Mouse (Mus musculus): ENCODE results near the gene Olfr251. TPM values are rescaled to one million over a fixed set of nuclear protein-coding genes. Genes with fewer than 3 reads are reported as not detected.

Olfr251 gene
- polyA plus RNA-seq, 1 experiment, result not detected

DNA sequence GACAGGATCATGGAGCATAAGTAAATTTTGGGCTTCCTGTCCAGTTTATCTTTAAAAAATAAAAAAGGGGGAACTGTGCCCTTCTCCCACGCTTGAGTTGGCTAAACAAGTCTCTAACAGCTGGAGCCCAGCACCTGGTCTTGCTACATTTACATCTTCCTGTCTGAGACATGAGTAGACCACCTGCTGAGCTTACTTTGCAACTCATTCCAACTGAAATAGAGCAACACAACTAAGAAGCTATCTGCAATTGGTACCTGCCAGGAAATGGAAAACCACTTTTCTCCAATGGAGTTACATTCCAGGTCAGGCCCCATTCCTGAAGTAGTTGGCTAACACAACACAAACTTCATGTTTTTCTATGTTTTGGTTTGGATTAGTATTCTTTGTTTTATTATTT lies 50.1 kb downstream of the Olfr251 start:
- H3K27ac ChIP-seq (ENCODE audit: insufficient read depth, low read depth, low read length), result no peak overlapping the region
- no peaks in the 10 kb centered on the region for H3K4me1 ChIP-seq (ENCODE audit: control insufficient read depth, insufficient read depth, insufficient read length, low read length)
- H3K4me3 ChIP-seq (ENCODE audit: low read depth, low read length), result no peak overlapping the region
- H3K36me3 ChIP-seq (ENCODE audit: control insufficient read depth, insufficient read depth, low read length), result no peaks in the 10 kb centered on the region
- WGBS, result 41% methylated on average over 1 of the region's 1 CpGs
- H3K27me3 ChIP-seq (ENCODE audit: control insufficient read depth, insufficient read depth, low read length), result no peaks in the 10 kb centered on the region
- TF ChIP-seq POLR2A (IDR thresholded peaks at IDR 0.05; ENCODE audit: low read depth, low read length), result no peak
- TF ChIP-seq CTCF (IDR thresholded peaks at IDR 0.05; ENCODE audit: extremely low read depth, insufficient read length, insufficient replicate concordance, low read depth, low read length), result no peak

DNA sequence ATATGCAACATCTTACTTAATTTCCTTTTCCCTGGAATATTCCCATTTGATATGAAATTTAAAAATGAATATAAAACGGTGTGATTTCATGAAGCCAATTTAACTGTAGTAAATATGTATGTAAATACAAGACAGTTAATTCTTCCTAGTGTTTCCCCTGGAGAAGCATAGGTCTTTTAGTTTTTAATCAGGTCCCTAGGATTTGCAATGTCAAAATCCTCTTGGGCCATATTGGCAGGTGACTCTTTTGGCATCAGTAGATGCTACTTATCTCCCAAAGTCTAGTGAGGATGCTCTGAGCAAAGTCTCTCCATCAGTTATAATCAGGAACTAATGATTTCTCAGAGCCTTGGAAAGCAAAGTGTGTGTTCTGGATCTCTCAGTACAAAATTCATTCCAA lies 52.3 kb downstream of the Olfr251 start, which contains the start of gene Olfr901:
TSS of gene Olfr901 (plus strand) at position 301 of the 400 bp plus-strand sequence.
- H3K36me3 ChIP-seq (ENCODE audit: control insufficient read depth, insufficient read depth, low read length), result no peaks in the 10 kb centered on the region
- H3K4me3 ChIP-seq (ENCODE audit: low read depth, low read length), result no peak within 1 kb of the TSS
- 85% methylated on average over 1 of the region's 1 CpGs for WGBS
- TF ChIP-seq CTCF (IDR thresholded peaks at IDR 0.05; ENCODE audit: extremely low read depth, insufficient read length, insufficient replicate concordance, low read depth, low read length), result no peak
- TF ChIP-seq POLR2A (IDR thresholded peaks at IDR 0.05; ENCODE audit: low read depth, low read length), result no peak
- no peaks in the 10 kb centered on the region for H3K27me3 ChIP-seq (ENCODE audit: control insufficient read depth, insufficient read depth, low read length)
- no peak within 1 kb of the TSS for H3K27ac ChIP-seq (ENCODE audit: insufficient read depth, low read depth, low read length)
- no peaks in the 10 kb centered on the region for H3K4me1 ChIP-seq (ENCODE audit: control insufficient read depth, insufficient read depth, insufficient read length, low read length)

Other genes with a start within 250 kb of the Olfr251 start
- not detected in 2 replicates for gene Olfr890, start 234.6 kb upstream of the Olfr251 start, polyA plus RNA-seq (2012; rRNA removed)
- not detected in 2 replicates for gene Olfr891, start 196.3 kb upstream of the Olfr251 start, polyA plus RNA-seq (2012; rRNA removed)
- gene Olfr893, start 168.7 kb upstream of the Olfr251 start, polyA plus RNA-seq (2012; rRNA removed), result not detected in 2 replicates
- gene Olfr894, start 159.0 kb upstream of the Olfr251 start, polyA plus RNA-seq (2012; rRNA removed), result not detected in 2 replicates
- not detected in 2 replicates for gene Olfr143, start 124.3 kb upstream of the Olfr251 start, polyA plus RNA-seq (2012; rRNA removed)
- gene Olfr895, start 109.2 kb upstream of the Olfr251 start, polyA plus RNA-seq (2012; rRNA removed), result not detected in 2 replicates
- not detected in 2 replicates for gene Olfr896-ps1, start 86.0 kb upstream of the Olfr251 start, polyA plus RNA-seq (2012; rRNA removed)
- not detected in 2 replicates for gene Olfr25, start 48.0 kb upstream of the Olfr251 start, polyA plus RNA-seq (2012; rRNA removed)
- not detected in 2 replicates for gene Olfr898, start 28.7 kb upstream of the Olfr251 start, polyA plus RNA-seq (2012; rRNA removed)
- gene Olfr250, start 10.2 kb upstream of the Olfr251 start, polyA plus RNA-seq (2012; rRNA removed), result not detected in 2 replicates
- gene Olfr147, start 24.6 kb downstream of the Olfr251 start, polyA plus RNA-seq (2012; rRNA removed), result not detected in 2 replicates
- gene Olfr901, start 52.4 kb downstream of the Olfr251 start, polyA plus RNA-seq (2012; rRNA removed), result not detected in 2 replicates
- gene Olfr902, start 70.6 kb downstream of the Olfr251 start, polyA plus RNA-seq (2012; rRNA removed), result not detected in 2 replicates
- not detected in 2 replicates for gene Olfr904, start 86.1 kb downstream of the Olfr251 start, polyA plus RNA-seq (2012; rRNA removed)
- not detected in 2 replicates for gene Olfr905, start 94.0 kb downstream of the Olfr251 start, polyA plus RNA-seq (2012; rRNA removed)
- not detected in 2 replicates for gene Olfr906, start 110.0 kb downstream of the Olfr251 start, polyA plus RNA-seq (2012; rRNA removed)
- gene Olfr907, start 118.7 kb downstream of the Olfr251 start, polyA plus RNA-seq (2012; rRNA removed), result not detected in 2 replicates
- gene Olfr911-ps1, start 144.5 kb downstream of the Olfr251 start, polyA plus RNA-seq (2012; rRNA removed), result not detected in 2 replicates
- not detected in 2 replicates for gene Olfr910, start 160.8 kb downstream of the Olfr251 start, polyA plus RNA-seq (2012; rRNA removed)
- gene Olfr912, start 203.1 kb downstream of the Olfr251 start, polyA plus RNA-seq (2012; rRNA removed), result not detected in 2 replicates
- not detected in 2 replicates for gene Olfr913, start 215.7 kb downstream of the Olfr251 start, polyA plus RNA-seq (2012; rRNA removed)
- gene Olfr914, start 228.0 kb downstream of the Olfr251 start, polyA plus RNA-seq (2012; rRNA removed), result not detected in 2 replicates